Mouse (Mus musculus): ENCODE data around the gene Igsf21.

Gene Igsf21

DNA sequence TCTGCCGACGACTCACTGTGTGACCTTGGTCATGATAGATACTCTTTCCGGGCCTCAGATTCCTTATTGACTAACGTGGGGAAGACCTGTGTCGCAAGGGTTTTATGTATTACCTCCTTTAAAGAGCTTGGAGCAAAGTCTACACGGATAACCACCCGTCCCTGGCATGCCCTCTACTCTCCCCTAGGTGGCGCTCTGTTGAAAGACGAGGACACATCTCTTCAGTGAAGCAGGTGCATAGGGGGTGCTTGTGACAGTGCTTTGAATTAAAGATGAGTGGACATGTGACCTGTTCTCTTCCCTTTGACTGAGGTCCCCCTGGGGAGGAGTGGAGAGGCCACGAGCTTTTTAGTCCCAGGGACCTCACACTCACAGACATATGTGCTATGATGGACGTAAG, 194.0 kb downstream of the Igsf21 start:
- peak; percentile 43 for DNase-seq (ENCODE audit: low read depth, low spot score)

DNA sequence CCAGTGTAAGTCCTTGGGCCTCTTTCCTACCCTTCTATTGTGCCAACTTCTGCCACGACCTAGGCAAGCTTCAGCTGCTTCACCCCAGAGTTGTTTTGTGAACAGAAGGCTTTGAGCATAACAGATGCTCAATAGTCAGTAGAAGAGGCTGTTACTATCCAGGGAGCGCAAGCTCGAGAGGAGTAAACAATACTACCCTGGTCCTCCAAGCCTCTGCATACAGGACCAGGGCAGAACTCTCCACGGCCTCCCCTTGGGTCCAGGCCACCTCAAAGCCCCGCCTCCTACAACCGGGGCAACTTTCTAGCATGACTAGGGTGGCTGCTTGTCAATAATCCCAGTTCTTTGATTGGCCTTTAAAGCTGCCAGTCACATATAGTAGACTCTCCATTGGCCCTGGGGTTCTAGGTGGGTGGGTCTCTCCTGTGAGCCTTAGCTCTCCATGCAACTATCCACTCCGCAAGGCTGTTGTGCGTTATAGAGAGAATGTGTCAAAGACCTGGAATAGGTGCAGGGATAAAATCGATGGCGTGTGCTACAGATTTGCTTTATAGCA, 198.7 kb downstream of the Igsf21 start:
- DNase-seq (ENCODE audit: low read depth, low spot score) = peak; percentile 53

DNA sequence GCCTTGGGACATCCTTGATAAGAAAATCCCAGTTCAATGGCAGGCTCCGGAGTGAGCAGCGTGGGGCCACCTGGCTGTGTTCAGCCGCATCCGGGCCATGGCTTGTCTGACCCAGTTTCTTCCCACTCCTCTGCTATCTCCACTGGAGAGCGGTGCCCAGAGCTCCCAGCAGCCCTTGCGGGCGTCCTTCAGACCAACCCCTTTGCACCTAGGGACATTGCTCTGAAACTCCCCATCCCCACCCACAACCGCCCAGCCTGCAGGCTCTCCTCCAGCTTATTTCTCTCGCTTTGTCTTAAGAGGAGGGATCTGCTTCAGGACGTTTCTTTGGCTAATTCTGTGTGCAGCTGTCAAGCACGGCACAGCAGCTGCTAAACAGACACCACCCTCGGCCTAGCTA, 202.6 kb downstream of the Igsf21 start:
- peak; percentile 67 for DNase-seq (ENCODE audit: low read depth, low spot score)

DNA sequence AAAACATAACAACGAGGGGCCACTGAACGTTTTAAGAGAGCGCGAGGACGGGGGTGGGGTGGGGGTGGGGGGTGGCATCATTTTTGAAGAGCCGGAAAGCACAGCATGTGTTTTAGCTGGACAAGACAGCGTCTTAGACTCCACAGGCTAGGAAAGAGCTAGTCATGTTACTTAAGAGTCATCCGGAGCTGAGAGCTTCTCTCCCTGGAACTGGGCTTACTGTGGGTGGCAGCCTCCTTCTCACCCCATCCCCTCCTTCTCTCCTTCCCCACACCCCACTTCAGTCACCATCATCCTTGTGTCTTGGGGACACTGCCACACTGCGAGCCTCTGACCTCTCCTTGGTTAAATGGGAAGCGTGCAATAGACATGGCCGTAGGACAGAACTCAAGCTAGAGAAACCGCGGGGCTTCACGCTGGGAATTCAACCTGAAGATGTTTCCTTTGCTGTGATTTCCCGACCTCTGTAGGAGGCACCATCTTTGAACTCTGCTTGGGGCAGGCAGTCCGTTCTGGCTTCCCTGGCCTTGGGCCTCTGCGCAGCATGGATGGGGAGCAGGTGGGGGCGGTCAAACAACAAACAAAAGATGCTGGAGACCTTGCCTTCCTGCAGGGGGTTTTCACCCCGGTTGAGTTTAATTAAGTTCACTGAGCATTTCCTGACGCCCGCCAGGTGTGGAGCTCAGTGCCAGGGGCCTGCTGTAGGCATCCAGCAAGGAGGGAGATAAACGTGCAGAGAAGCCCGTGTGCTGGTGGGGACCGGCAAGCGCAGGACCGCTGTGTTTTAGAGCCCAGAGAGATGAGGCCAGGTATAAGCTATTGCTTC, 207.8 kb downstream of the Igsf21 start:
- DNase-seq (ENCODE audit: low read depth, low spot score) = peak; percentile 55

DNA sequence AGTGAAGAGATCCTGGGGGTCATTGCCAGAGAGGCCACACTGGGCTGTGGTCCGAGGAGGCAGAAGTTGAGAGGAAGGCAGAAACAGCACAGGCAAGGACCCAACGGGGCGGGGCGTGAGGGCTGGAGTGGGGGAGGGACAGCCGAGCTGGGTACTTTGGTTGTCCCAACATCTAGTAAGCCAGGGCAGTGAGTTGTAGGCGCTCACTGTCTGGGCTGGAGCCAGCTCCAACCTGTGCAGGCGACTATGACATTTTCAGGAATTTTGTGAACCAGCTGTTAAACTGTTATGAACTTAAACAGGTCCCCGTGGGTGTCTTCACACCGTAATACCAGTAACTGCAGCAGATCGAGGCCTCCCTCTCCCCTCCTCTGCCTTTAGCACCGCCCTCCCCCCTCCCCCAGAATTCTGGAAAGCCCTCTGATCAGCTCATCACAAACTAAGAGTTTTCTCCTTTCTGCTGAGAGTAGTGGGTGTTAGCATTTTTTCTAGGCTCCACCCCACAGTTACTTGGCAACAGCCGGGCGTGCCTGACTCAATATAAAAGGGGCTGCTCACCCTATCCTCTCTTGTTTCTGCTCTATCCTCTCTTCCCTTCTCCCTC, 208.7 kb downstream of the Igsf21 start:
- peak; percentile 84 for DNase-seq (ENCODE audit: low read depth, low spot score)

DNA sequence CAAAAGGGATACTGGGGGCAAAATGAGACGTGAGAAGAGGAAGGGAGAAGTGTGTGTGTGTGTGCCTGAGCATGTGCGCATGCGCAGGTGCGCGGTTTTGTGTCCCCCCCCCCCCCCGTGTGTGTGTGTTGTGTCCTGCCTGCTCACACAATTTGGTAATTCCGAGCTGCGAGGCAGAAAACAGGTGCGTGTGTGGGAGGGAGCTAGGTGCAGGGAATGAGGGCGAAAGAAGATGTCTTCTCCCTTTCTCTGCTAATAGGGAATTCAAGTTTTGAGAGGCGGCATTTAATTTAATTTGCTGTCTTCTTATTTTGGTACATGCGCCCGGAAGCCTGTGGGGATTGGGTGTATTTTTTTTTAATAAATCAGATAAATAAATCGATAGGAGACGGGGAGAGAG, 211.4 kb downstream of the Igsf21 start:
- DNase-seq (ENCODE audit: low read depth, low spot score) = peak; percentile 67

DNA sequence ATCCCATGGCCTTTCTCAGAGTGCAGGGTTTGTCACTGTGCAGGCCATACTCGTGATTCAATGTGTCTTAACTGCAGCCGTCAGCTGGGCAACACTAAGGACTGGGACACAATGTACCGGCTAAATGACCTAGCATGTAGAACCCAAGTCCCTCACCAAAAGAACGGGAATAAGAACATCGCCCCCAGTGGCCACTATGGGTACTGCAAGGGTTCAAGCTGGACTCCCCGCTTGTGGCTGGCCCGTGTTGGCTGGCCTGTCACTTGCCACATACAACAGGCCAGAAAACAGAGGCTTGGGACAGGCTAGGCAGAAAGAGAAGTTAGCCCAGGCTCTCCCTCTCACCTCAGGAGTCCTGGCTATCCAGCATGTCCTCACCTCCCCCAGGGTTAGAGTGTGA, 213.2 kb downstream of the Igsf21 start:
- peak; percentile 60 for DNase-seq (ENCODE audit: low read depth, low spot score)

DNA sequence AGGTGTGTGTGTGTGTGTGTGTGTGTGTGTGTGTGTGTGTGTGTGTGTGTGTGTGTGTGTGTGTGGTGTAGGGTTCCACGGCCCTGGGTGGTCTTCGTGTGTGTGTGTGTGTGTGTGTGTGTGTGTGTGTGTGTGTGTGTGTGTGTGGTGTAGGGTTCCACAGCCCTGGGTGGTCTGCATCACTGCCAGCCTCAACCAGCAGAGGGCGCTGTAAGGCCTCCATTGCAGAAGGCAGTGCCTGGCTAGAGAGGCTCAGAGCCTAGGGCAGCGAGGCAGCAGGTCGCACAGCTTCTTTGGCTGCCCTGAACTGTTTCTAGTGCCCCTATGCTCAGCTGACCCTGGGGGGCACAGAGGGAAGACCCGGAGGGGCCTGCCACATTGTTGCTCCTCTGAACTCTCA, 216.2 kb downstream of the Igsf21 start:
- DNase-seq (ENCODE audit: low read depth, low spot score) = peak; percentile 83

DNA sequence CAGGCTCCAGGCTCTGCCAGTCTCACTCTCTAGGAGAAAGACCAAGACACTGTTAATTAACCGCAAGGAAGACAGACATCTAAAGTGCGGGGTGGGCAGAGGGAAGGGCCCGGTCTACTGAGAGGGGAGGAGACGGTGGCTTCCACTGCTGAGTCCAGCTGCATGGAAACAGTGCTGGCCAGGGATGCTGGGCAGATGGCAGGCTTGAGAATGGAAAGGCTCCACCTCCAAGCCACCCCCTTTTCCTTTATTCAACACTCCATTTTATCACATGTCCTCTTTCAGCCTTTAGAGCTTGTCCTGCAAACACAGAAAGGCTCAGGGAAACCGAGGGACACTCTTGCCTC, 216.6 kb downstream of the Igsf21 start:
- peak; percentile 70 for DNase-seq (ENCODE audit: low read depth, low spot score)

DNA sequence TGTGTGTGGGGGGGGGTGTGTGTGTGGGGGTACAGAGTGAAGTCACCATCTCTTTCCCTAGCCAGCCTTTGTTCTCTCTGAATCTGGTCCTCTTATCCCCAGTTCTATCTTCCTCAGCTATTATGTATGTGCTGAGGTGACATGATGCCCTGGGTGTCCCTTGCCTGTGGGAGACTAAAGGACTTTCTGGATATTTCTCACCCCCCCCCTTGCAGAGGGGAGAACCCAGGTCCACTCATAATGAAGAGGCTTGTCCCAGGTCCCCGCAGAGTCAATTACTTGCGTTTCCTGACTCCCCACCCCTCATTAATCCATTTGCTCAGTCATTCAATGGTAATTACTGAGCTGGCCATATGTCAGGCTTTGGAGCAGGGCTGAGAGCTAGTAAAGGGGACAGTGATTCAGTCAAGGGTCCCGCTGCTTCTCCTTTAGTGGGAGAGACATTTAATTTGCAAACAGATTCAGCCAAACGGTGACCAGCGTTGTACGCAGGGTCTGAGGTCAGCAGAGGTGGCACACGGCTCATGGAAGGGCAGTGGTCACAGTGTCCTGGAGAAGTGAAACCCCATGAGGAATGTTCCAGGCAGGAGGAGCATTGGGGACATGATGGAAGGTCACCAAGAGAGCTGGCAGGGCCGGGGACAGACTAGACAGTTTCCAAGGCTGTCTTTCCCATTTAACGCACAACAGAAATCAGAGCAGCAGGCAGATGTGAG, 217.1 kb downstream of the Igsf21 start:
- no peak for DNase-seq (ENCODE audit: low read depth, low spot score)

DNA sequence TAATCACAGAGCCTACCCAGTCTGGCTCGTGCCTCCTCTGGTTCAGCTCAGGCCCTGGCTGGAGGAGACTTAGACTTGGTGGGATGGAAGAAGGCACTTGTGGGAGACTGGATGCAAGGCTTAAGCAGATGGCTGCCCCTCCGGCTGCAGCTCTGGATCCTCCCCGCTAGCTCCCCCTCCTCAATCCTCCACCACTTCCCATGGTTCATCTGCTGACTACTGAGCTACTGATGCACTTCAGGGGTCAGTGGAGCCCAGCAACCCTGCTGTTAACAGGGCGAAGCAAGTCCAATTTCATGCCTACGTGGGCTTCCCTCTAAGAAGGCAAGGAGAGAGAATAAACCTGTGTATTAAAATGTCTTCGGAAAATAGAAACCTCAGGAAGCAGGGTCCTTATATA, 222.8 kb downstream of the Igsf21 start:
- no peak for DNase-seq (ENCODE audit: low read depth, low spot score)

DNA sequence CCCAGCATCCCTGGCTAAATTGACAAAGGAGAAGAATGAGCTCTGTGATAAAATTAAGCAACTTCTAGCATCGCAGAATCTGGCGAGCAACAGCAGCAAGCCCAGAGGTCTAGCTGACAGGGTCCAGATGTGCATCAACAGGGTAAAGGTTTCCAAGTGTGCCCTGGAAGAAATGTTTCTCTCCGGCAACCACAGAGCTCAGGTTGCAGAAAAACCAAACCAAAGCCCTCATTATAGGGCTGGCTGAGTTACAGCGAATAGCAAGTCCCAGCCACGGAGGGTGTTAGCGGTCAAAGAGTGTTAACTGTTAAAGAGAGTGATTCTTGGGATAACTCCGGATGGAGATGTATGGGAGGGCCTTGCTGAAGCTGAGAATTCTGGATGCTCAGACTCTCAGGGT, 230.7 kb downstream of the Igsf21 start:
- DNase-seq (ENCODE audit: low read depth, low spot score) = no peak

DNA sequence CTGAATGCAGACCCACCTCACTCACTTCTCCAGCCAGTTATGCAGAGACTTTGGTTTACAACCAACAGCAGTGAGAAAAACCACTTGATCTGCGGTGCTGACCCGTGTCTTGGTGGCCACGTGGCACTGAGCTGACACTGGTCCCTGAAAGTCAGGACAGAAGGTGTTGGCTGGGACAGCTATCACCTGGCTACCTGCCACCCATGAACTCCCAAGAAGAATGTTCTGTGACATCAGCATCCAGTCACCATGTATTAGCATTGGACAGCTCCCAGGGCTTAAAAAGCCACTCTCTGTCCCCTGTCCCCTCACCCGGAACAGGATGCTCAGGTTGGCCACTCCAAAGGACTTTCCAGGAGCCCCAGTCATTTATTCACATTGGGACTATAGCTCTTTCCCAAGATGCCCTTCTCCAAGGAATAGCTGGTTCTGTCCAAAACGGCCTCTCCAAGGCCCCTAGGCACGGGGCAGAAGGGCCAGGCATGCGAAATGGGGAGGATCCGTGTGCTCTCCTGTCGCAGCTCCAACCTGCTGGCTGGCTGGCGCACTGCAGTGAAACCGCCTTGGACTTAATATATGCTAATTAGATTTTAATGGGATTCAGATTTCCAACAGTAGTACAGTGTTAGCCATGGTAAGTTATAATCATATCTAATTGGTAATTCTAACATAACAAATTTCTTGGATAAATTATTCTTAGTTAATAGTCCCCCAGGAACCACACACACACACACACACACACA, 235.7 kb downstream of the Igsf21 start:
- peak; percentile 31 for DNase-seq (ENCODE audit: low read depth, low spot score)

DNA sequence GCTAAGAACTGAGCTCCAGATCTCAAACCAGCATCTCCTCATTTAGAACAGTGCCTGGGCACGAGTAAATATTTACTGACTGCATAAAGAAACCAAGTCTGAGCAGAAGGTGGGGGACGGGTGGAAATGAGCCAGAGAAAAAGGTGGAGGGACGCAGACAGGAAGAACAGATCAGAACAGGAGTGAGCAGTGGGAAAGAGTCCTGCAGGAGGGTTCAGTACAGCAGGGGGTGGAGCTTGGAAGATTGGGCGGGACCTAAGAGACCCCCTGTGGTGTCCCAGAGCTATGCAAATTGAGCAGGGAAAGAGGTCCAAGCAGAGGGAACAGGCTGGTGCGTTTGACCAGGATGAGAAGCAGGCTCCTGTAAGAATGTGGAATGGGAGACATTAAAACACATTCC, 241.7 kb downstream of the Igsf21 start:
- DNase-seq (ENCODE audit: low read depth, low spot score) = no peak

DNA sequence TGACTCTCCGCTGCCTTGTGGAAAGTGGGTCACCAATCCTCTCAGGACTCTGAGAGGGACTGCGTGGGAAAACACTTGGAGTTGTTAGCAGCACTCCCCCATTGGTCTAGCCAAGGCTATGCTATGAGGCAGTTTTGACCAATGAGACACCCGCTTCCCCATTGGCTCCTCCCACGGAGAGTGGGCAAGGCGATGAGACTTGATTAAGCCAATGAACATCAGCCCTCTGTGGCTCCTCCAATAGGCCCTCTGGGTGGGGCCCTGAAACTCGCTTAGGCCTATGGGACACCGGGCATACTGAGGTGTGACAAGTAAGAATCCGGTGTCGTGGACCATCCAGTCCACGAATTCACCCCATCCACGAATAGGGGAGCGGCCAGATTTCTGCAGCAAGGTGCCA, 242.4 kb downstream of the Igsf21 start:
- DNase-seq (ENCODE audit: low read depth, low spot score) = peak; percentile 94

DNA sequence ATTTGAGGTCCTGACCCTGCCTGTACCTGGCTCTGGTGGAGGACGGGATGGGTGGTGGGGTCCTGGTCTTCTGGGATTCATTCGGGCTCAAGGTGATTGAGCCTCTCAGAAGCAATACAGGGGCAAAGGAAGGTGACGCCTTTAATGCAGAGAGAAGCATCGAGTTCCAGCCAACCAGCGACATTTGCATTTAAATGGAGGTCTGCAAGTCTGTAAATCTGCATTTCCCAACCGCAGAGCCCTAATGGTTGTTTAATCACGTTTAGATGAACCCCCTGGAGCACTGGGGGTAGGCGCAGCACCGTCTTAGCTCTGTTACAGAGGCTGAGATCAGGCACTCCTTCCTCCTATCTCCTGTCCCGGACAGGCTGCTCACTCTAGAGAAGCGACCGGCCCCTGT, 244.5 kb downstream of the Igsf21 start:
- DNase-seq (ENCODE audit: low read depth, low spot score) = no peak

DNA sequence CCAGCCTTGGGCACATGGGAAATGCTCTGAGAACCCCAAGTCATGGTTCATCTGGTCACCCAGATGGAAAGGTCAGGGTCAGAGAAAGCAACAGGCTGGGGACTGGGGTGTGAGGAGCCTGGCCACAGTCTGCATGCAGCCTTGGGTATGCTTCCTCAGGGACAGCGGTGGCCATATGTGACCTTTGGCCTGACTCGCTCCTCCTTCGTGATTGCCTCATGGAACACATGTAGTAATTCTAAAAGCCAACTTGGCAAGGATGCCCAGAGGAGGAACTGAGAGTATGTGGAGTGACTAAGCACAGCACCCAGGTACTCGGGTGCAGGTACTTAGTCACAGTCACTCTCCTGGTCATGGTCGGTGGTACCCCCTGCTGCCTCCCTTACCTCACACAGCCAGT, 245.7 kb downstream of the Igsf21 start:
- no peak for DNase-seq (ENCODE audit: low read depth, low spot score)

DNA sequence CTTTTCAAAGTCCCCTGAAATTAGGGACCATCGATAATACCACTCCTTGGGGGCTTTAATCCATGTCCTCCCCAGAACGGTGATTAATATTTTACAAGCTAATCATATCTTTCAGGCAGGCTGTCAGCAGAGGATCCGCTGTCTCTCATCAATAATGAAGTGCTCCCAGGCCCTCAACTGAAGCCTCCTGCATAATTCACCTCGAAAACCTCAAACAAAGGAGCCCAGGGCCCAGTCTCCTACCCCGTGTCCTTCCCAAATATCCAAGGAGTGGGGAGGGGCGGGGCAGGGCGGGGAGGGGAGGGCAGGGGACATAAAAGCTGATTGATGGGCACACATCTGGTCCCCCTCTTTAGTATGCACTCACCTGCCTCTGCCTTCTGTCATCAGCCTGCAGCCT, 247.6 kb downstream of the Igsf21 start:
- DNase-seq (ENCODE audit: low read depth, low spot score) = no peak

DNA sequence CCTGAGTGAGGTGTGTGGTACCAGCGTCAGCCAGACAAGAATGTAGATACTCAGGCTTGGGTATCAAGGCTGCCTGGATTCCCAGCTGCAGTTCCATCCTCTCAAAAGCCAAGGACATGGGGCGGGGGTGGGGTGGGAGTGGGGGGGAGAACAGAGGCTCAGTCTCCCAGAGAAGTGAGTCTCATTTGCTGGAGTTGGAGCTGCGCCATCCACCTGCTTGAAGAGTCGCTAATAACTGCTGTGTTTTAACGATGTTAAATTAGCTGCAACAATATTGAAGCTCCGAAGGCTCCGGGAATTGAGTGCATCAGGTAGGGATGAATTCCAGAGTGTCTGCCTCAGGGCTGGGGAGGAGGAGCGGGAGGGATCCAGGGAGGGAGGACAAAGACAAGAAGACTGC, 250.9 kb downstream of the Igsf21 start:
- DNase-seq (ENCODE audit: low read depth, low spot score) = peak; percentile 42

DNA sequence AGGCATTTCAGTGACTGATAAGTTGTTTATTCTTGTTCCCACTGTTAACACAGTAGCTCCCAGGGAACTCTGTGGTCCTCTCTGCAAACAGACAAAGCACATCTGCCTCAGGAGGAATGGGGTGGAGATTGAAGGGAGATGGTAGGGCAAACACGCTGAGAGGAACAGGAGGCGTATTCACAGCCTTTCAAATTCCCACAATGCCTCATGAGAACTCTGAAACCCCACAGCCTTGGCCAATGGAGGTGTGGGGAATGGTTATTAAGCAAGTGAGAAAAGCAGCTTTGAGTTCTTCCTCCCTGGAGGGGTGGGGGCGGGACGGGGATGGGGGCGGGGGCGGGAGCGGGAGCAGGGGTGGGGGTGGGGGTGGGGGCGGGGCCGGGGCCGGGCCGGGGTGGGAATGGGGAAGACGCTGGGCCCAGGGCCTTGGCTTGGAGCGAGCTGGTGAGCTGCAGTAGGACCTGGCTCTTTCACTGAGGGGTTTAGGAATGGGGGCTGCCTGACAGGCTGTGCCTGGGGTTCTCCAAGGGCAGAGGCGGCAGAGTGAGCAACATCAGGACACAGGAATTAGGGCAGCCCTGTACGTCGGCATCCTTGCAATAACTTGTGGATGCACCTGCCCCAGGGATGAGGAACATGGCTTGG, 253.4 kb downstream of the Igsf21 start:
- DNase-seq (ENCODE audit: low read depth, low spot score) = no peak

DNA sequence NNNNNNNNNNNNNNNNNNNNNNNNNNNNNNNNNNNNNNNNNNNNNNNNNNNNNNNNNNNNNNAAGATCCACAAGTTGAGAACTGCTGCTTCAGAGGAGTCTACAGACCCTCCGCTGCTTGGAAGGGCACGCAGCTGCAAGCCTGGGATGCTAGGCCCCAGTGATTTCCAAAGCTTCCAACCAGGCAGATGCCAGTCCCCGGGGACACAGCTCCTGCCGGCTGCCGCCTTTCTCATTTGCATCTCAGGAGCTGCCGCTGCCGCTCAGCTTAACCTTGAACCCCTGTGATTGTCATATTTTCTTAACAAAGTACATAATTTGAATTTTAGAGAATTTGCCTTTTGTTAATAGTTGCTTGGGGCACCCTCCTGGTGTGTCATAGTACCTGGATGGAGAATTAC, 259.7 kb downstream of the Igsf21 start:
- no peak for DNase-seq (ENCODE audit: low read depth, low spot score)

Data from brain, adult 2 months (tissue).